Mouse (Mus musculus) urinary bladder, adult 18-20 months (tissue): ENCODE results near the gene Ccdc158.

Experiments used
- DNase-seq, 2 experiments: peaks; one replicate each; pipeline ENCODE4 v3.0.0; 2022; ENCODE audit warnings: low spot score in 2 of 2, mixed read lengths in 2 of 2

Gene Ccdc158

DNA sequence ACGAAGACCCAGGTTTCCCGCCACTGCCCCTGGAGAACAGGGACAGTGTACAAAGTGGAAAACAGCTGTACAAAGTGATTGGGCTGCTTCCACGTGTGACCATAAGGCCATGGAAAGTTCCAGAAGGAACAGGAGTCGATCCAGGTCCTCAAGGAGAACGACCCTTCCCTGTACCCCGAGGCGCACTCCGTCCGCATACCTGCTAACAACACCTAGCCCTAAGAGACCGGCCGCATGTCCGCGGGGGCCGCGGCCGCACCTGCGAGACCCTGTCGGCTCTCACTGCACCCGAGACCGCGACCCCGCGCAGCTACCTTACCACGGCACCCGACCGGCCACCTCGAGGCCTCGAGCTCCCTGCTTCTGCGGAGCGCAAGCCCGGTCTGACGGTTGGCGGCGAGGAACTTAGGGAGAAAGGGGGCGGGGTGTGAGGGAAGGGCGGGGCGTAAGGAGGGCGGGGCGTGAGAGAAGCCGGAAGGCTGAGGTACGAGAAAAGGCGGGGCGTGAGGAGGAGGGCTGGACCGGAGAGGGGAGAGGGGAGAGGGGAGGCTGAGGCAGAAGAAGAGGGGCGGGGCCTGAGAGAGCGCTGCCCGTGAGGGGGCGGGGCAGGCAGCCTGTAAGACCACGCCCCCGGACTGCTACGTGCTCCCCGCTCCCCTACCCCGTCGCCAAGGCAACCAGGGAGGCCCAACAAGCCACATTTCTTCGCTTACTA, at the start of gene Ccdc158:
Gene Ccdc158, minus strand, starts transcription at position 413 of the 715 bp plus-strand sequence.
- peak; percentile 68 to 70 for DNase-seq

DNA sequence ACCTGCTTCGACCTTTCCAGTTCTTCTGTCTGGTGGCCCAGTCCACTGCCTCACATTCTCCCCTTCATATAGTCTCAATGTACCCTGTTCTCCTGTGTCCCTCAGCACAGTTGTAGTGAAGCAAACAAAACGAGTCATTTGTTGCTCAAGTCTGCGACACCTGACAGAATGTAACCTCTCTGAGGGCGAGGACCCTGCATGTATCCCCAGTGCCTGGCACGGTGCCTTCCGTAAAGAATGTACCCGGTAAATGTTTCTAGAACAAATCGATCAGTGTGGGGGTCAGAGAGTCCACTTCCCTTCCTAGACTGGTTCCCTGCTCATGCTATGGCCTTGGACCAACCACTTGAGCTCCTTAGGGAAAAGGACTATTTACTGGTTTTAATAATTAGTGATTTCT, 46.5 kb upstream of the Ccdc158 start:
- DNase-seq = no peak

DNA sequence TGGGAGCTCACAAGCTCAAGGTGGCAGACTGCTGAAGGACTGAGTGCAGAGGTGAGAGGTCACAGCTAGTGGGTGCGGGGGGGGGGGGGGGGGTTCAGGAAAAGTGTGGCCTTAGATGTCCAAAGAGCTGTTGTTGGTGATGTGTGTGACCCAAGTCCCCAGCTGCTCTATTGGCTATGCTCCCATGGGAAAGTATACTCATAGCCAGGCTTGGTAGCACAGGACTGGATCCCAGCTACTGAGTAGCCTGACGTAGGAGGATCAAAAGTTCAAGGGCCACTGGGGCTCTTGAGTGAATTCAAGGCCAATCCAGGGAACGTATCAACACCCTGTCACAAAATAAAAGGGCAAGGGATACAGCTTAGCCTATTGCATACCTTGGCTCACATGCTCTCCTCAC, 43.8 kb upstream of the Ccdc158 start:
- DNase-seq = no peak

DNA sequence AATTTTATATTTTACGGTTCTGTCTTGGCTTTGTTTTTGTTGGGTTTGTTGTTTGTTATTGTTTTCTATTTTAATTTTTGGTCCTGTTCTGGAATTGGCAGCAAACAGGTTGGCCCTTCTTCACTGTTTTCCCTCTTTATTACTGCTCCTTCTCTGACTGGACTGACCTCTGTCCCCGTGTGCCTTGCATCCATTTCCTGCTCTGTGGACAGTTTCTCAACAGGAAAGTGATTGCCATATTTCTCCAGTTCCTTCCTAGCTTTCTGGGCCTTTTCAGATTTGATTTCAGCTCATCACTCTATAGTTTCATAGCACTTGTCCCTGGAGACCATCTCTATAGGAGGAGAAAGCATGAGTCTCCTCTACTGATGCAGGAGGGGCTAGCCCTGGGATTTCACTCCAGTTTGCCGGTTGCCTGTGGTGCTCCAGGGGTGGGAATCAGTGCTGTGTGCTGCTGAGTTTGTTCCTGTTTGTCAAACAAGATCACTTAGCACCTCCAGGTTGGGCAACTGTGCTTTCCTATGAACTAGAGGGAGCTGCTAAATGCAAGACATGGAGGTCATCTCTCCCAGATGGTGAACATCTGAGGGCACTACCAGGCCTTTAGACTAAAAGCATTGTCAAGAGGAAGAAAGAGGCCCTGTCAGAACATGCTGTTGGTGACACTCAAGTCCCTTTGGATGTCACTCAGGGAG, 42.7 kb upstream of the Ccdc158 start:
- DNase-seq = no peak

DNA sequence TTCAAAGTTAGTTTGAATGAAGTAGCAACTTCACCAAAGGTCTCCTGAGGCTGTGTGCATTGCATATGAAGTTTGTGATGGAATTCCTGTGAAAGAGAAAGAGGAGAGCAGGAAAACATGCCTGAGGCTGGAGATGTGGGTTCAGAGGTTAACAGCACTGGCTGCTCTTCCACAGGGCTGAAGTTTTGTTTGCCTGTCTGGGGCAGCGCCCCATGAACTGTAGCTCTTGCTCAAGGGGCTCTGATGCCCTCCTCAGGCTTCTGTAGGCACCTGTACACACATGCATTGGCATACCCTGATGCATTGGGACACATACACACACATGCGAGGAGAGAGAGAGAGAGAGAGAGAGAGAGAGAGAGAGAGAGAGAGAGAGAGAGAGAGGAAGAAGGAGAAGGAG, 40.8 kb upstream of the Ccdc158 start:
- DNase-seq = no peak

DNA sequence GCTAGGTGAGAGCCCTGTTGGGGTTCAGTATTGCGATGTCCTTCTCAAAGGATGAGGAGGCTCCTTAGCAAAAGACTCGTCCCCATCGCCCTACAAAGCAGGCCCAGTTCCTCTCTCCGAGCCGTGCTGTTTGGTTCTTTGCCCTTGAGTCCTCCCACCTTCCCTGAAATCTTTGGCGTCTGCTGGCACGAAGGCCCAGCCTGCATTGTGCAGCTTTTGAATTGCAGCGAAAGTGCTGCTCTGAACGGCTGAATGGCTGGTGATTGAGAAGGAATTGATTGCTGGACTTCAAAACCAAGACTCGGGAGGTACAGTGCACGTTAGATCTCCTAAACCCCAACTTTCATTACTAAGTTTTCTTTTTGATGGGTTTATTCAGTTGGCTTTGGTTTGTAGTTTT, 40.2 kb upstream of the Ccdc158 start:
- DNase-seq = no peak

DNA sequence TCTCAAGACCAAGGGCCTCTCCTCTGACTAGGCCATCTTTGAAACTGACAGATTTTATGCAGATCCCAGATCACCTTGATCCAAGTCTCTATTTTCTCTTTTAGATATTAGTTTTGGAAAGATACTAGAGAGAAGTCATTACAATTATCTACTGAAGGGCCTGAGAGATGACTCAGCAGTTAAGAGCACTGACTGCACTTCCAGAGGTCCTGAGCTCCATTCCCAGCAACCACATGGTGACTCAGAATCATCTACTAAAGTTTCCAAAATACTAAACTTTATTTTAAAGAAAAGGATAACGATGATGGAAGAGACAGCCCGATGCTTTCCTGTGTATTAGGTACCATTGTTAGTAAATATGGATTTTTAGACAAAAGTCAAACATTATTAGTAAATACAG, 39.8 kb upstream of the Ccdc158 start:
- no peak for DNase-seq

DNA sequence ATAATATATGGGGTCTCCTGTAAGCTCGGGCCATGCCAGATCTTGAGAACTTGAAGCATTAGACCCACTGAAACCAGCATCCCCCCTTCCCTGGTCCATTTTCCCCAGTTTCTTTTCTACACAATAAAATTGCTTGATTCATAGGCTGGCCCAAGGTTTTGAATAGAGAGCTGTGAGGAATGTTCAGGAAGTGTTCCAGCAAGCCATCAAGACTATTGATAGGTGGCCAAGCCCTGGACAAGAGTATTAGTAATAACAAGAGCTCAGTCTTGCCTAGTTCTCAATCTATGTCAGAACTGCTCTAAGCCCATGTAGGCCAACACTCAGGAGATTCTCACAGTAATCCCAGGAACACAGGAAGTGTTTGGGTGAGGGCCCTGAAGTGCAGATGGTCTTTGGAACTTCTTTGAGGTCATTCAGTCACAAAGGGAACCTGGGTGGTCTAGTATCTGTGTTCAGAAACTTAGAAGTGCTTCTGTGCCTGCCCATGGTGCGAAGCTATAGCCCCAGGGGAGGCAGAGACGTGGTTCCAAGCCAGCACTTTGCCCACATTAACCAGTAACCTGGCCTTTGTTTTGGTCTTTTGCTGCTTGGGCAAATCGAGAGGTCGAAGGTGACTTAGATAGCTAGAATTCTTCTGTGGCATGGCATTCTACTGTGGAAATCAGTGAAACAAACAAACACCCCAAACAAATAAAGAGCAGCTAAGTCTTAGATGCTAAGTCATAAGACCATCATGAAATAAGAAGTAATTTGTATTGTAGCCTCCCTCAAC, 37.7 kb upstream of the Ccdc158 start:
- no peak for DNase-seq

DNA sequence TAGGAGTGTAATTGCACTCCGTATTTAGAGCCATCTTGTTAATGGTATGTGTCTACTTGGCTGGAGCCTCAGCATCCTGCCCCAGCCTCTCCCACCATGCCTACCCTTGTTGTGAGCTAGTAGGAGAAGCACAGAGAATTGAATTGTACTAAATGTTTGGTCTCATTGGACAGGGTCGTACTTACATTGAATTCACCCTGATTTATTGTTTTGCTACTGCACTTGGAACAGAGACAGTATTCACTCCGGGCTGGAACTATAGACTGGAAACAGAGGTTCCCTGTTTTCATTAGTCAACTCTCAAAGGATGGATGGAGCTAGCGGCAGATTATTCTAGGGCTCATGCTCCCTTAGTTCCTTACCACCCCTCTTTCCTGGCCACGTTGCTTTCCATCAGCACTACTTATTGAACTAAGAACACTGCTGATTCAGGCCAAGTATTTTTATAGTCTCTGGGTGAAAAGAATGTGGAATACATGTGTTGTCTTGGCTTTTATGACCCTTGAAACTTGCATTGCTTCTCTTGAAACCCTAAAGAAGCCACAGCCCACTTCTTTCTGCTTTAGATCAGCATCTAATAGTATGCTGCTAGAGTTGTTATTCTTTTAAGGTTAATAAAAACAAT, 36.7 kb upstream of the Ccdc158 start:
- no peak for DNase-seq

DNA sequence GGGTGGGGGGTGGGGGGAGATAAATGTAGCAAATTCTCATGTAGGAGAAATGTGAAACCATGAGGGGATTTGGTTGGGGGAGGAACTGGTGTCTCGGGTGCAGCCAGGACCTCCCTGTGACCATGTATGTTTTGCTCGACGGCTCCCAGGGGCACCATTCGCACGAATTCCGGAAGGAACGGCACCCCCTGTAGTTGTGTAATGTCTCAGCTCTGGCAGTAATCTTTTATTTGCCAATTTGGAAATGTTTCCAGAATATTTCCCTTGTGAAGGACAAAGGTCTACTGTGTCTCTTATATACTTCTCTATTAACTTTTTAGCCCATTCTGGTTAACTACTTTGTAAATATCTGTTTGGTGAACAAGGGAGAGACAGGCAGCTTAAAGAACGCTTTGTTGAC, 35.7 kb upstream of the Ccdc158 start:
- DNase-seq = no peak

DNA sequence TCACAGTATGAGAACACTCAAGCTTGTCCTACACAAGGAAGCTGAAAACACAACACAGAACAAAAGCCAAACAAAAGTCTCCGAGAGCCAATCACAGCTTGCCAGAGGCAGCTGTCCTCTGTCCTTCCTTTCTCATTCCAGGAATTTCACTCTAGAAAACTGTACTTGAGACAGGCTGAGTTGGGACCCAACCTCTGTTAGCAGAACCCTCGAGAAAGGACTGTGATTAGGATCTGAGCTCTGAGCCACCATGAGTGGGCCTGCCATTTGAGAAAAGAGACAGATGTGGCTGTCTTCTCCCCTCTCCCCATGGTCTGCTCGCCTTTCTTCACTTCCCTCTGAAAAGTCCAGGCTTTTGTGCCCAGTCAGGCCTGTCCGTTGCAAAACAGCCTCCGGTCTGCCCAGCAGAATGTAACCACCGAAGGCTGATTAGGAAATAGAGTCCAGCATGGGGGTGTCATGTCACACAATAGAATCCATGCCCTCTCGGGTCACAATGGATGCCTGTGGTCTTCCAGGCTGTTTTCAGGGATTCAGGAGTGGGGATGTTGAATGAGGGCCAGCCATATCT, 32.9 kb upstream of the Ccdc158 start:
- no peak for DNase-seq

DNA sequence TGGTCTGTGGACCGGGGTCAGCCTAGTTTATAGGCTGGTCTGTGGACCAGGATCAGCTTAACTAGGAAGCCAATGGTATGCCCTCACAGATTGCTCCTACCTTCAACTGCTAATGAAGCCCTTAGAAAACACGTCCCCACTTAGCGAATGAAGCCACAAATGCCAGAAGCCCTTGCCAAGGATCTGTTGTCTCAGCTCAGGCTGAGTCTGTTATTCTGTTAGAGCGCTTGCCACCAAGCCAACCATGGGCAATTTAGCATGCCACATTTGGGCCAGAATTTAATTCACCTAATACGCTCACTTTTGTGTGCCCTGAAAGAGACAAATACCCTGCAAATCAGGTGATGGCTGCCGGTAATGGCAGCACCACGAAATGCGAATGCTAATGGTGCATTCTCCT, 28.6 kb upstream of the Ccdc158 start:
- no peak for DNase-seq

DNA sequence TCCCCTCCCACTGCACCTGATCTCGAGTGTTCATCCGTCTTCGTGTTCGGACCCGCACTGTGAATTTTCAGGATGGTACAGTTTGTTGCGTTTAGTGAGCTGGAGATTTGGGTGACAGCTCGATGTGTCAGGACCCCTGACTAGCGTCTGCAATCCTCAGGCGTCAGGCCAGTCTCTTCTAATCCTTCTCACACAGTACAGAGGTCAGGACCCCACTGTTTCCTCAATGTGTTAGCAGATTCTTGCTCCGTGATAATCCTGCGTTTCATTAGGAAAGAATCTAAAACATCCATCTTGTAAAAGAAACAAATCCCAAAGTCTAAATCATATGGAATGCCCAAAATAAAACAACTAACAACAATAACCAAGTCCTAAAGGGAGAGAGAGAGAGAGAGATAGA, 26.7 kb upstream of the Ccdc158 start:
- no peak for DNase-seq

DNA sequence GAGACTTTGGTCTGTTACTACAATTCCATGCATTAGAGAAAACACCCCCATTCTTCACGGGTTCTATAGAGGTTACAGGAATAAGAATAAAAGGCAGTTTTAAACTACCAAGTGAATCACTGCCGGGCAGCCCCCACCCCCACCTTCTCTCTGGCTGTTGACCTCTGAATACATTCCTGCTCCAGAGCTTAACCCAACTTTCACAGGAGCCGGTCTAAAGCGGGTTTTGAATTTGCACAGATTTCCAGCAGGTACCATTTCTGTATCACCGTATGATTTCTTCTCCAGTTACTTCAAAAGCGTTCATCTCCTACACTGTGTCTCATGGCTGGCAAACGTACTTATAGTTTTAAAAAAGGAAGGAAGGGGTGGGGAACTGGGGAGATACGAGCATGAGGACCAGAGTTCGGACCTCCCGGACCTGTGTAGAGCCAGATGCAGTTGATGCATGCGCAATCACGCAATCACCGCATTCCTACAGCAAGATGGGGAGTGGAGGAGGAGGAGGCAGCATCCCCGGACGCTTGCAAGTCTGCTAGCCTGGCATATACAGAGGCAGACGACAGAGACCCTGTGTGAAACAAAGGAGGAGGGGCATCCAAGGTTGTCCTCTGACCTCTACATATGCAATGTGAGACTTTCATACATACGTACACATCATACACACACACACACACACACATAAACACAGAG, 23.9 kb upstream of the Ccdc158 start:
- DNase-seq = no peak

DNA sequence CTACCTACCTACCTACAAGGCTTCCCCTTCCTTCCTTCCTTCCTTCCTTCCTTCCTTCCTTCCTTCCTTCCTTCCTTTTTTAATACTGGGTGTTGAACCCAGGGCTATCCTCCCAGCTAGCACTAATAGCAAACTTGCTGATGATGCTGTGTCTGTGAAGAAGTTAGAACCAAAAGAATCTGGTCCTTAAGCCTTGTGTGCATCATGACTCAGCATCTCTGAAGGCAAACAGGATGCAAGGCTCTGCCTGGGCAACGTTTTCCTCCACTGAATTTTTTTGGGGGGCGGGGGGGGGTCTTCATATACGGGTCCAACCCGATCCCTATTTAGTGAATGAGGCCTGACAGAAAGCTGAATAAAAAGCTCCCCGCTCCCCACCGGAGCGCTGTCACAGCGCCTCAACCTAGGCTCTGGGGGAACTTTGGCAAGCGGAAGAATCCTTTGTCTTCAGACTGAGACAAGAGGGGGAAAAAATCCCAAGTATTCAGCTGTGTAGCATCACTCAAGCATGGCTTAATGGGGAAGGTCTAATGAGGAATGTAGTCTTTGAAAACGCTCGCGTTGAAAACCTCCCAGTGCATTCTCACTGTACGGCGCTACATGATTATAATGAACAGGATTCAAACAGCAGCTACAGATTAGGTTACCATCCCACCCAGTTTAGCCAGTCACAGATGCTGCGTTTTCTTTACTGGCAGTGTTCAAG, 23.2 kb upstream of the Ccdc158 start:
- DNase-seq = no peak

DNA sequence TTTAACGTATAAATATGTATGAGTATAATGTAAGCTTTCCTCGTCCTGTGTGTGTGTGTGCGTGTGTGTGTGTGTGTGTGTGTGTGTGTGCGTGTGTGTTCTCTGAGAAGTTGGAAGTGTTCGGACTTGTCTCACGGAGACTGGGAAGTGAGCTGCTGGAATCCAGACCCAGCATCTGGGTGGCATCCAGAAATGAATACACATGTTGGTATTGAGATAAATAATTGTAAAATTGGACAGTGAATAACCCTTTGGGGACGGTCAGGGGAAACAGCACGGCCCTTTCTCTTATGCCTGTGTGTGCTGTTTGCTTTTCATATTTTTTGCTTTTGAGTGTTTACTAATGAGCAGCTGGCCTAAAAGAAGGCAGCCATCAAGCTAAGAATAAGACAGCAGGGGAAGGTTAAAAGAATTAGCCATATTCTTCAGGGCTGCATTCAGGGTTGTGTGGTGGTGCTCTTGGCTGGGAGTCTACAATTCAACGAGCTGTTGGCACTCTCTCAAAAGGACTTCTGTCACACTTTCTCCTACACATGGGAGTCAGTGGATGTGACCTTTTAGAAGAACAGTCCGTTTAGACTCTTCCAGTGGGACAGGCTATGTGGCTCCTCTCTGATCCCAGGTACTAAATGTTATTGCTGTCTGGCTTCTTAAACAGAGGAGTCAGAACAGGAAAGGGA, 19.4 kb upstream of the Ccdc158 start:
- DNase-seq = no peak

DNA sequence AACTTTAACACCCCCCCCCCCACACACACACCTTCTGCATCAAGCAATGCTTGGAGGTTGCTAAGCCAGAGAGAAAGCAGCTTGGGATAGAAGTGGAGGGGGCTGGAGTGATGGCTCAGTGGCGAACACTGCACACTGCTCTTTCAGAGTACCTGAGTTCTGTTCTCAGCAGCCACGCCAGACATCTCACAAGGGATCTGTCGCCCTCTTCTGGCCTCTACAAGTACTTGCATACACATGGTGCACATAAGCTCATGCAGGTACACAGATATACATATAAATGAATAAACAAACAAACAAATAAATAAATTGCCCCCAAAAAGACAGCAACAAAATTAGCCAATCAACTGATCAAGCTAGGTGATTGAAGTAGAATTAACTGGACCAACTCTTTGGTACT, 18.7 kb upstream of the Ccdc158 start:
- DNase-seq = no peak

DNA sequence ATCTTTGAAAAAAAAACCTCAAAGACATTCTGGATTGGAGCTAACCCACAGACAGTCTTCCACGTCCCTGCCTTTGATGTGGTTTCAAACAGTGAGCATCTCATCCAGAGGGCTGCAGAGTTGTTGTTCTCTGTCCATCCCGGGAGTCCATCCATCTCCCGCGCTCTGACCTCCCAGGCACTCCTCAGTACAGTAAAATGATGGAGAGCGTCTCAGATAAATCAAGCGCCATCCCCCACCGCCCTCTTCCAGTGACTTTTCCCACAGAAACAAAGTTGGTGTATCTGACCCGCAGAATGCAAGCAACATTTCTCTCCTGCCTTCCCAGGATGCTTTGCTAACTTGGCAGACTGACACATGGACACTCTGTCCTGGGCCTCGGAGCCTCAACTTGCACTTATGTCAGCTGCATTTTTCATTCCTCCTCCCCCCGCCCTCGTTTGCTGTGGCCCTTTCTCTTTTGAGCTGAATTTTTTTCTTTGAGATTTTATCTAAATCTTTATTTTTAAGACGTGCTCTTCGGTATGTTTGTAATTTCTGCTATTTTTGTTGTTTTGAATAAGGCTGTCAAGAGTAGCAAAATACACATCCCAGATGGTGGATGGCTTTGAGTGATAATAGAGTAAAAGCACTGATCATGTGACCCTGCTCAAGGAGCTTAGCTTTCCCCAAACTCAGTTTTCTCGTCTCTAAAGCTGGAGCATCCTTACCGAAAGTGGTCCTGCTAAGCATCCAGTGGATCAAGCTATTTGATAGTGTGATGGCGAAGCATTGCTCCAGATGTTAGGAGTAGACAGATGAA, 17.3 kb upstream of the Ccdc158 start:
- no peak for DNase-seq

DNA sequence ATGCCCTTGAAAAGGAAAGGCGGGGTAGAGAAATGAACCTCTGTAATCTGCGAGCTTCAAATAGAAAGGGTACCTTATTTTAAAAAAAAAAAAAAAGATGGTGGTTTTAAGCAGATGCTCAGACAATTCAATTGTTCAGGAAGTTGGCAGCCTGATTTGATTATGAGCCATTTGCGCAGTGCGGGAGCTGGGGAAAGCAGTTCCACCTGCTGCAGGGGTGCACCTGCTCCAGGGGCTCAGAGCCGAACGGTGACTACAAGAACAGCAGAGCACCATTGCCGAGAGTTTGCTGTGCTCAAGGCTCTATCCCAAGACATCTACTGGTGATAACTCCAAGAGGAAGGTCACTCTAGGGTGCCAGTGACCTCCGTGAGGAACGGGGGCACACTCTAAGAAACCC, 13.5 kb upstream of the Ccdc158 start:
- DNase-seq = no peak
